Mouse (Mus musculus): ENCODE results near the gene Ceacam16.

Ceacam16 gene

GRCm38 (mm10) chr7:19861199-19861598 is at the start of gene Ceacam16:
TSS of gene Ceacam16 (minus strand) at chr7:19861299.
- DNase-seq = no peak

GRCm38 (mm10) chr7:19910421-19911291 is 49.6 kb upstream of the Ceacam16 start:
- DNase-seq = peak; percentile 73

- no peak for DNase-seq
These were observed 28.8 kb upstream of the Ceacam16 start for GRCm38 (mm10) chr7:19889881-19890280.

- DNase-seq = no peak
These were observed 26.8 kb upstream of the Ceacam16 start, which contains the start of gene Ceacam19 for GRCm38 (mm10) chr7:19887849-19888248. TSS of gene Ceacam19 (minus strand) at chr7:19887965.

- no peak for DNase-seq
These were observed 19.7 kb upstream of the Ceacam16 start for GRCm38 (mm10) chr7:19880754-19881153.

GRCm38 (mm10) chr7:19876781-19877425 is 15.8 kb upstream of the Ceacam16 start:
- DNase-seq = no peak

GRCm38 (mm10) chr7:19875948-19876682 is 15.0 kb upstream of the Ceacam16 start:
- peak; percentile 47 for DNase-seq

- no peak for DNase-seq
These were observed 11.0 kb upstream of the Ceacam16 start for GRCm38 (mm10) chr7:19871943-19872601.

- no peak for DNase-seq
These were observed 10.1 kb upstream of the Ceacam16 start for GRCm38 (mm10) chr7:19871137-19871621.

- DNase-seq = no peak
These were observed 6.8 kb upstream of the Ceacam16 start for GRCm38 (mm10) chr7:19867751-19868399.

- DNase-seq = no peak
These were observed 5.4 kb upstream of the Ceacam16 start for GRCm38 (mm10) chr7:19866490-19866889.

GRCm38 (mm10) chr7:19865246-19866036 is 4.3 kb upstream of the Ceacam16 start:
- DNase-seq = no peak

GRCm38 (mm10) chr7:19864241-19864640 is 3.1 kb upstream of the Ceacam16 start:
- no peak for DNase-seq

- DNase-seq = no peak
These were observed 1.4 kb downstream of the Ceacam16 start for GRCm38 (mm10) chr7:19859740-19860139.

GRCm38 (mm10) chr7:19856283-19856682 is 4.8 kb downstream of the Ceacam16 start:
- DNase-seq = no peak

- DNase-seq = no peak
These were observed 5.4 kb downstream of the Ceacam16 start for GRCm38 (mm10) chr7:19855663-19856062.

- no peak for DNase-seq
These were observed 7.6 kb downstream of the Ceacam16 start for GRCm38 (mm10) chr7:19853526-19853925.

- DNase-seq = no peak
These were observed 9.1 kb downstream of the Ceacam16 start, which contains the start of gene Gm19345 for GRCm38 (mm10) chr7:19851858-19852570. TSS of gene Gm19345 (plus strand) at chr7:19852003.

GRCm38 (mm10) chr7:19844521-19845171 is 16.5 kb downstream of the Ceacam16 start:
- no peak for DNase-seq

- DNase-seq = peak; percentile 16
These were observed 17.5 kb downstream of the Ceacam16 start for GRCm38 (mm10) chr7:19843561-19843960.
